Mouse (Mus musculus) brain, embryonic 14.5 days (tissue): ENCODE results near the gene Krtap5-1. TPM values are rescaled to one million over a fixed set of nuclear protein-coding genes. Genes with fewer than 3 reads are reported as not detected.
"Not testable (repeated sequence)": the region's sequence is repeated elsewhere in the genome, so short reads cannot be mapped to it uniquely, and the experiment has no call there.

Source experiments
- DNase-seq: peaks from one replicate; pipeline ENCODE4 v3.0.0-alpha.2; 2011; ENCODE audit warnings: low read depth
- CTCF ChIP-seq: fragments of 200-500 bp; IDR thresholded peaks from 2 replicates; pipeline ENCODE4 v1.5.1; 2012; ENCODE audit warnings: inconsistent platforms, mild to moderate bottlenecking, moderate library complexity, borderline replicate concordance; ENCODE audit not compliant: insufficient read depth, insufficient read length; ENCODE audit errors: extremely low read depth
- POLR2A ChIP-seq: fragments of 200-500 bp; IDR thresholded peaks from 2 replicates; pipeline ENCODE4 v1.6.1; 2012; ENCODE audit warnings: mild to moderate bottlenecking, inconsistent platforms, borderline replicate concordance; ENCODE audit not compliant: poor library complexity, insufficient read depth, insufficient read length, severe bottlenecking; ENCODE audit errors: extremely low read depth
- polyA plus RNA-seq: library from polyadenylated mRNA; depleted of rRNA; stranded (reverse); fragments of >200 nt; gene quantifications from 2 replicates; pipeline ENCODE4 v1.2.3, GENCODE M21; 2012; rRNA removed

Krtap5-1 gene
- polyA plus RNA-seq, 1 experiment, result not detected

DNA sequence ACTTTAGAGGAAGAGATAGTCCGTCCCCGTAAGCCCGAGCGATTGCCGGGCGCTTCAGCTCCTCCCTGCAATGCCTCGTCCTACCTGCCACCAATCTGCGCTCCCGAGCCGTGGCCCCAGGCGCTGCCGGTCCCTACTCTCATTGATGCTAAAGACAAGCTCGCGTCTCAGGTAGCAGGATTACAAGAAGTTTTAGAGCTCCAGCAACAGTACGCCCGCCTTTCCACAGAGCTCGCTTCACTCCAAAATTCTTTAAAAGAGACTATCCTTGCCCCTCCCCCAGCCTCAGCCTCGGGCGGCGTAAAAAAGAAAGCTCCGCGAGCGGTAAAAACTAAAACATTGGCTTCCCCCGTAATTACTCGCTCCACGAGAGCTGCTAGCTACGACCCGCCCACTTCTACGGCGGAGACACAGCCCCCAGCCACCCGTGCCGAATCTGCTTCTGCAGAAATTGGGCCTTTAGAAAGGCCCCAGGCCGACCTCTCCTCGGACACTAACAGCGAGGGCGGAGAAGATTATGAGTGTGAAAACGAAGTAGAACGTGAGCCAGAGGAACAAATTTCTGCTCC is 12.8 kb downstream of the Krtap5-1 start:
- DNase-seq, result peak; percentile 80

DNA sequence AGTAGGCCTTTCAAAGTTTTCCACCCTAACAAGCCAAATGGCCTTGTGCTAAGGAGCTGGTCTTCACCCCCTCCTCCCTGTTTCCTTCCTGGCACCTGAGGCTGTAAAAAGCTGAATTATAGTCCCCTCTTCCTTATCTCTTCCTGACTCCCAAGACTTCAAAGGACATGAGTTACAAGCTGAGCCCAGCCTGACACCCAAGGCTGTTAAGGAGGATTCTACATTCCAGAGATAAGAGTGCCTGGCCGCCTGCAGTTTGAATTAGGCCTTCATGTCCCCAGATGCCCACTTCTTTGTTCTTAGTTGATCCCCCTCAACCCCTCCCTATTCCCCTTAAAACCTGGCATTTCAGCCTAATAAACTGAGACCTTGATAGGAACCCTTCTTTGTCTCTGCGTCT is 14.1 kb downstream of the Krtap5-1 start:
- not testable (repeated sequence) for DNase-seq

More for the DNA sequence above, 12.8 kb downstream of the Krtap5-1 start:
- TF ChIP-seq POLR2A (no peak), CTCF (peak; percentile 23; the same call in 1 of the 2 replicates)

DNA sequence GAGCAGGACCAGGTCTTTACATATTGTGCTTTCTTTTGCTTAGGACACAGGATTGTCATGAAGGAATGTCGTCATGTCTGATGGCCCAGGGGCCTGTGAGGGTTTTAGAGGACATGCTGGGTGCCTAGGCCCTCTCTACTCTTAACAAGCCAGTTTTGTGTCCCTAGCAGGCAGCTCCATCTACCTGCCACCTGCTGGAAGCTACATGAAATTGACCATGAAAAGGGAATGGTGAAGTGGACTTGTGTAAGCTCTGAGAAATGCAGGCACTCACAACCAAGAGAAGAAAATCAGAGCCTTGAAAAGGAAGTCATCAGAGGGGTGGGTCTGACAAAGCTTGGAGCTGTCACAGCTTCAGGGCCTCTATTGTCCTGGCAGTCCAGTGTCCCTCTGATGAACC is 17.6 kb downstream of the Krtap5-1 start:
- DNase-seq, result not testable (repeated sequence)
- peak; percentile 8; the same call in 1 of the 2 replicates for TF ChIP-seq CTCF

DNA sequence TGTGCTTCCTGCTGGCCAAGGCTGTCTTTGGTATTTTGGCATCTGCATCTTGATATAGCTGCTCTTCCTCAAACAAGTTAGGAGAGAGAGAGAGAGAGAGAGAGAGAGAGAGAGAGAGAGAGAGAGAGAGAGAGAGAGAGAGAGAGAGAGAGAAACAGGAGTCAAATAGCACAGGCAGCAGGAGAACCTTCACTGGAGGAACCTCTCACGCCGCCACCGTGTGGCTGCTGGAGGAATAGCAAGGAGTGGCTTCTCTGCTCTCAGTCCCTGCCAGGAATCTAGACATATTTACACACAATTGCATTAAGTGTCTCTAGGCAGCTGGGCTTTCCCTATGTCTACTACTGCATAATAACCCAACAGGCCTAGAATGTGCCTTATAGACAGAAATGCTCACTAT is 18.7 kb downstream of the Krtap5-1 start:
- TF ChIP-seq CTCF, result peak; percentile 66
- peak; percentile 73 for DNase-seq

DNA sequence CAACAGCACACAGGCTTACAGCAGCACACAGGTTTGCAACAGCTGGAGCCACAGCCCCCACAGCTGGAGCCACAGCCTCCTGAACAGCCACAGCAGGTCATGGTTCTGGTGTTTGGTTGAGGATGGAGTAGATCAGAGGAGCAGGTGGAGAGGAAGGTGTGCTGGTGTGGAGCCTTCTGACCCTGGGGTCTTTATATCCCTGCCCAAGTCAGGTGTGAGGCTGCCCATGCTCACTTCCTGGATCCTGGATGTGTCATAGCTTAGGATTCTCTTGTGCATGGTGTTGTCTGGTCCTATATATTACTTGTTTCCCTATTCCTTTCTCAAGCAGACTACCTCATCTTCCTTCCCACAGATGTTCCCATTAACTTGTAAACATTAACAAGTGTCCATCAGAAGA is 22.7 kb downstream of the Krtap5-1 start, which contains the start of gene Gm4559:
Gene Gm4559, minus strand, starts transcription at position 101 of the 400 bp plus-strand sequence.
- not testable (repeated sequence) for DNase-seq

DNA sequence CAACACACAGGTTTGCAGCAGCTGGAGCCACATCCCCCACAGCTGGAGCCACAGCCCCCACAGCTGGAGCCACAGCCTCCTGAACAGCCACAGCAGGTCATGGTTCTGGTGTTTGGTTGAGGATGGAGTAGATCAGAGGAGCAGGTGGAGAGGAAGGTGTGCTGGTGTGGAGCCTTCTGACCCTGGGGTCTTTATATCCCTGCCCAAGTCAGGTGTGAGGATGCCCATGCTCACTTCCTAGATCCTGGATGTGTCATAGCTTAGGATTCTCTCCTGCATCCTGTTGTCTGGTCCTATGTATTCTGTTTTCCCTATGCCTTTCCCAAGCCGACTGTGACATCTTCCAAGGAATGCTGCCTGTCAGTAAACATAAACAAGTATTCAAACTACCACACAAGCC is 38.7 kb downstream of the Krtap5-1 start, which contains the start of gene Gm2431:
Gene Gm2431, minus strand, starts transcription at position 101 of the 400 bp plus-strand sequence.
- DNase-seq, result not testable (repeated sequence)

DNA sequence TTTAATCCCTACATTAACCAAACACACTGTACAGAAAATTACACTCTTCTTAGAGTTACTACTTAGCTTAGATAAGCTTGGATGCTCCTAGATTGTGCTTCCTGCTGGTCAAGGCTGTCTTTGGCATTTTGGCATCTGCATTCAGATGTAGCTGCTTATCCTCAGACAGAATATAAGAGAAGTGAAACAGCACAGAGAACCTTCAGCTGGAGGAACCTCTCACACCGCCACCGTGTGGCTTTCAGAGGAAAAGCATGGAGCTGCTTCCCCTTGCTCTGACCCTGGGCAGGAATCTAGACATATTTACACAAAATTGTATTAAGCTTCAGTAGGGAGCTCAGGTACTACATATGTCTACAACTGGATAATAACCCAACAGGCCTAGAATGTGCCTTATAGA is 41.4 kb downstream of the Krtap5-1 start:
- DNase-seq, result peak; percentile 61
- TF ChIP-seq CTCF (peak; percentile 90), POLR2A (no peak)

DNA sequence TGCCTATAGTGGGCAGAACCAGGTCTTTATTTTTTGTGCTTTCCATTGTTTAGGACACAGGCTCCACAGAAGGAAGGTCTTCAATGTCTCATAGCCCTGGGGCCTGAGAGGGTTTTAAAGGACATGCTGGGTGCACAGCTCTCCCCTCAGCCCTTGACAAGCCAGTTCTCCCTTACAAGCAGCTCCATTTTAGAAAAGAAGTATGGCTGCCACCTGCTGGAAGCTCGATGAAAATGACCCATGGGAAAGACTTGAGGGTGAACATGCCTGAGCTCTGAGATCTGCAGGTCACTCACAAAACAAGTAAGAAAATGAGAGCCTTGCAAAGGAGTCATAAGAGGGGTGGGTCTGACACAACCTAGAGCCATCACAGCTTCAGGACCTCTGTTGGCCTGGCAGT is 47.1 kb downstream of the Krtap5-1 start:
- TF ChIP-seq POLR2A, result no peak
- TF ChIP-seq CTCF, result peak; percentile 66; the same call in 1 of the 2 replicates
- DNase-seq, result peak; percentile 68

Other genes with a start within 250 kb of the Krtap5-1 start
- gene Mob2, start 236.1 kb downstream of the Krtap5-1 start, polyA plus RNA-seq, result 39.4 and 46.5 TPM in 2 replicates
- gene Dusp8, start 201.3 kb downstream of the Krtap5-1 start, polyA plus RNA-seq, result 93.1 and 145 TPM in 2 replicates
- not detected in 2 replicates for gene Gm45618, start 176.4 kb downstream of the Krtap5-1 start, polyA plus RNA-seq
- gene Gm39115, start 161.1 kb downstream of the Krtap5-1 start, polyA plus RNA-seq, result not detected in 2 replicates
- gene Gm45337, start 152.5 kb downstream of the Krtap5-1 start, polyA plus RNA-seq, result 0.06 TPM in 1 of 2 replicates, not detected in the other
- gene Gm29735, start 140.0 kb downstream of the Krtap5-1 start, polyA plus RNA-seq, result not detected in 2 replicates
- not detected in 2 replicates for gene Gm4553, start 131.4 kb downstream of the Krtap5-1 start, polyA plus RNA-seq
- not detected in 2 replicates for gene Krtap5-2, start 121.1 kb downstream of the Krtap5-1 start, polyA plus RNA-seq
- gene Gm10153, start 106.7 kb downstream of the Krtap5-1 start, polyA plus RNA-seq, result not detected in 2 replicates
- gene Krtap5-3, start 95.8 kb downstream of the Krtap5-1 start, polyA plus RNA-seq, result not detected in 2 replicates
- not detected in 2 replicates for gene Gm7579, start 85.3 kb downstream of the Krtap5-1 start, polyA plus RNA-seq
- not detected in 2 replicates for gene Krtap5-5, start 67.1 kb downstream of the Krtap5-1 start, polyA plus RNA-seq
- not detected in 2 replicates for gene Gm40460, start 56.0 kb downstream of the Krtap5-1 start, polyA plus RNA-seq
- not detected in 2 replicates for gene Gm2431, start 38.8 kb downstream of the Krtap5-1 start, polyA plus RNA-seq
- not detected in 2 replicates for gene Gm4559, start 22.8 kb downstream of the Krtap5-1 start, polyA plus RNA-seq
- gene Krtap5-4, start 6.4 kb upstream of the Krtap5-1 start, polyA plus RNA-seq, result not detected in 2 replicates
- 2.8 and 2.9 TPM in 2 replicates for gene Ifitm10, start 76.6 kb upstream of the Krtap5-1 start, polyA plus RNA-seq
- 0.12 and 0.14 TPM in 2 replicates for gene Gm49369, start 85.5 kb upstream of the Krtap5-1 start, polyA plus RNA-seq
- gene Ctsd, start 90.9 kb upstream of the Krtap5-1 start, polyA plus RNA-seq, result 186 and 216 TPM in 2 replicates
- gene Syt8, start 137.7 kb upstream of the Krtap5-1 start, polyA plus RNA-seq, result 0.23 and 0.44 TPM in 2 replicates
- gene Tnni2, start 144.7 kb upstream of the Krtap5-1 start, polyA plus RNA-seq, result 0.73 and 1.2 TPM in 2 replicates
- gene Lsp1, start 163.7 kb upstream of the Krtap5-1 start, polyA plus RNA-seq, result 6.2 and 7.6 TPM in 2 replicates
- gene Tnnt3, start 201.7 kb upstream of the Krtap5-1 start, polyA plus RNA-seq, result 0.68 and 1.9 TPM in 2 replicates
- gene Mrpl23, start 235.6 kb upstream of the Krtap5-1 start, polyA plus RNA-seq, result 80.2 and 111 TPM in 2 replicates